Mouse (Mus musculus): ENCODE results near the gene Serpina3c.

Serpina3c gene

DNA sequence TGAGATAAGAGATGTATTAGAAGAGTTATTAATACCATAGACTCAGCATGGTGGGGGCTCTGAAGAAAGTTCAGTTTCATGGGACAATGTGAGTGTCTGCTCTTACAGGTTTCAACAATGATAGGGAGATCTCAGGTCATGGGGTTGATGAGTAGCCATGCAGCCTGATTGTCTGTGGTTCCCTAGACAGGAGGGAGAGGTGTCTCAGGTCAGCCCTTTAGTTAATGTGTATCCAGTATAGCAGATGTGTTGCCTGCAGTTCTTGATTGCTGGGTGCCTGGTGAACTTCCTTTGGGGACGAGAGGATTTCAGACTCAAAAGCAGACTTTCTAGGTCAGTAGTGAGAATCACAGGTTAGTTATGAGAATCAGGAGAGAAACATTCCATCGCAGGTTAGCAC lies 45.2 kb downstream of the Serpina3c start:
- DNase-seq = no peak

DNA sequence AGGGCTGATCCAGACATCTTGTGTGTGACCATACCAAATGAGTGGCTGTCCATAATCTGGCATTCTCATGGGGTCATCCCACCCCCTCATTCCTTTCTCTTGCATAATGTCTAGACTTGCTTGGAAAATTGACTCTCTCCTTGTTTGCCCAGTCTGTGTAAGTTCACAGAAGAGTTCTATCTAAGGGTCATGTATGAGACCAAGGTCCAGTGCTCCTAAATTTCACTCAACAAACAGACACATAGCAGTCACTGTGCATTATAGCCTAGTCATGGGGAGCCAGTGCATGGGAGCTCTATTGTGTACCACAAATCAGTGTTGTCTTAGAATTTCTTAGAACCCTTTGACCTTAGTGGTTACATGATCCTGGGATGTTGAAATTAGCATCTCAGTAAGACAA lies 46.8 kb downstream of the Serpina3c start:
- no peak for DNase-seq

DNA sequence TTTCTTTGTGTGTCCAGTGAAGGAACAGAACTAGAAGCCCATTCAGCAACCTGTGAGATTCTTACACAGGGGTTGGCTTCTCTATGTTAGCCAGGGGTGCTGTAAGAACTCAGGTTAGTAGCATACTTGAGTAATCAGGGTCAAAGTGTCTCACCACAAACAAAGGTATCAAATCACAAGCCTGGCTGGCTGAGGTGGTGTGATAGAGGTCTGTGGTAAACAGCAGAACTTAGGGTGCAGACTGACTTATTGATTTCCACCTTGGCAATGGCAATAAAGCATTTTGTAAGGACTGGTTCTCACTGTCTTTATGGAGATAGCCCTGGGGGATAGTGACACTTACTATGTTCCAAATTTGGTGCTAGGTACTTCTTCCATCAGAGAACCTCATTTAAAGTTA lies 47.8 kb downstream of the Serpina3c start:
- DNase-seq = no peak

DNA sequence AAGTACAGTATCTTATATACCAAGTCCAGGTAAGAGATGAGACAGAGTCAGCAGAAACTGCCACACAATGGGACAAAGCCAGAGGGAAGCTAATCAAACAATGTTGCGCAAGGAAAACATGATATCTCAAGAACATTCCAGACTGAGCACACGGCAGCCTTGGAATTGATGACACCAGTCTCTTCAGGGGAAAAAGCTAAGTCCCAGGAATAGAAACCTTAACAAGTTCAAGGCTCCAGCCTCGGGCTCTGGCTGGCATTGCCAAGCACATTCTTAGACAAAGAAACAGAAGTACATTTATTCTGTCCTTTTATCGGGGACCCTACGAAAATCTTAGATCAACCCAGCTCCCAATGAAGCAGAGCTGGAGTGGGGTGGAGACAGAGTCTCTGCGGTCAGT lies 52.9 kb downstream of the Serpina3c start, which contains the start of gene Serpina5:
Serpina5 (plus strand) TSS at position 346 of the 400 bp plus-strand sequence.
- no peak for DNase-seq
